Mouse (Mus musculus): ENCODE measurements around the gene Ang. TPM values are rescaled to one million over a fixed set of nuclear protein-coding genes. Genes with fewer than 3 reads are reported as not detected.

The Ang gene
- total and polyA plus RNA-seq, 3 experiments = 0.44 to 2.2 (median 1.2) TPM

- dilution Hi-C loops (cut with MboI; ENCODE audit: extremely low pct_ligation_motif_present, extremely low pct_unique_long_range_greater_than_20kb, low sequenced_read_pairs) = no loop called here
- Histone ChIP-seq H3K27ac (ENCODE audit: insufficient read depth, low read depth) (no peak overlapping the region), H3K4me1 (ENCODE audit: control insufficient read depth in 1 of 2, insufficient read depth in 2 of 2) (peaks cover 0 to 17% of the 10 kb centered on the region in 2 experiments; a peak in 3 of 4 replicates), H3K9ac (ENCODE audit: insufficient read depth, low read depth) (no peak overlapping the region), H3K36me3 (replicated peaks in 1 of 2; ENCODE audit: control insufficient read depth in 1 of 2, insufficient read depth in 1 of 2, low read length in 1 of 2) (no peaks in the 10 kb centered on the region), H3K4me3 (replicated peaks in 1 of 3; ENCODE audit: low read depth in 2 of 3, low read length in 2 of 3, poor library complexity in 1 of 3) (no peak overlapping the region), H3K27me3 (replicated peaks) (no peaks in the 10 kb centered on the region), H3K9me3 (replicated peaks; ENCODE audit: low read length) (no peaks in the 10 kb centered on the region), H3K4me2 (ENCODE audit: insufficient read depth, low read depth, poor library complexity, severe bottlenecking) (no peak overlapping the region), H3K79me2 (replicated peaks; ENCODE audit: control insufficient read depth, extremely low read depth, insufficient read depth, poor library complexity, severe bottlenecking) (no peaks in the 10 kb centered on the region)
- no peak for DNase-seq (ENCODE audit: extremely low read depth)
- TF ChIP-seq NRF1 (IDR thresholded peaks at IDR 0.05; ENCODE audit: low read depth, low read length) (no peak), RCOR1 (conservative IDR thresholded peaks at IDR 0.05; ENCODE audit: low read depth, low read length) (no peak), UBTF (IDR thresholded peaks at IDR 0.05; ENCODE audit: low read depth, low read length) (no peak), POLR2A (IDR thresholded peaks at IDR 0.05; ENCODE audit: low read depth, low read length) (no peak), ZKSCAN1 (IDR thresholded peaks at IDR 0.05; ENCODE audit: borderline replicate concordance, low read depth, low read length) (no peak)
- in situ Hi-C loops (cut with MboI; ENCODE audit: low pct_ligation_motif_present, low pct_unique_long_range_greater_than_20kb, low sequenced_read_pairs) = loop anchor here (5.0 to 10.0 kb wide), 3 partner anchors 38 to 256 kb away; partner anchors contain the start of genes Ccnb1ip1, Parp2, Pip4p1 and Pnp
Observed at GRCm38 (mm10) chr14:51060761-51061160, 30.2 kb upstream of the Ang start.

GRCm38 (mm10) chr14:51068956-51069355 lies 22.0 kb upstream of the Ang start:
- TF ChIP-seq JUND (conservative IDR thresholded peaks at IDR 0.05; ENCODE audit: low read depth, low read length) = no peak
- TF ChIP-seq RAD21 (IDR thresholded peaks at IDR 0.05; ENCODE audit: low read depth, low read length) = no peak
- no peak for TF ChIP-seq GABPA (IDR thresholded peaks at IDR 0.05; ENCODE audit: insufficient replicate concordance, low read depth, low read length)
- TF ChIP-seq SIN3A (IDR thresholded peaks at IDR 0.05; ENCODE audit: low read length) = no peak
- TF ChIP-seq POLR2A (IDR thresholded peaks at IDR 0.05; ENCODE audit: low read depth, low read length) = no peak
- no peak for TF ChIP-seq NRF1 (IDR thresholded peaks at IDR 0.05; ENCODE audit: low read depth, low read length)
- no peak for TF ChIP-seq E2F4 (IDR thresholded peaks at IDR 0.05; ENCODE audit: insufficient replicate concordance, low read depth, low read length)
- no peak for TF ChIP-seq USF2 (conservative IDR thresholded peaks at IDR 0.05; ENCODE audit: low read depth, low read length)
- no peak for TF ChIP-seq EP300 (IDR thresholded peaks at IDR 0.05; ENCODE audit: low read length)
- TF ChIP-seq CTCF (conservative IDR thresholded peaks at IDR 0.05 in 1 of 2, IDR thresholded peaks at IDR 0.05 in 1 of 2; ENCODE audit: low read depth in 2 of 2, low read length in 2 of 2) = no peak
- TF ChIP-seq ELF1 (IDR thresholded peaks at IDR 0.05; ENCODE audit: low read depth, low read length) = no peak
- no peak for TF ChIP-seq SMC3 (IDR thresholded peaks at IDR 0.05; ENCODE audit: low read depth, low read length)
- no peak for TF ChIP-seq TCF12 (IDR thresholded peaks at IDR 0.05; ENCODE audit: low read depth, low read length)
- no peak for TF ChIP-seq MYC (IDR thresholded peaks at IDR 0.05; ENCODE audit: low read depth, low read length)
- no peak for TF ChIP-seq MAFK (IDR thresholded peaks at IDR 0.05; ENCODE audit: insufficient replicate concordance, low read length)
- no peak for TF ChIP-seq ETS1 (conservative IDR thresholded peaks at IDR 0.05; ENCODE audit: low read depth, low read length)
- TF ChIP-seq CHD2 (IDR thresholded peaks at IDR 0.05; ENCODE audit: low read length) = no peak
- TF ChIP-seq IRF4 (IDR thresholded peaks at IDR 0.05; ENCODE audit: low read depth, low read length) = no peak
- TF ChIP-seq TBP (conservative IDR thresholded peaks at IDR 0.05; ENCODE audit: low read depth, low read length) = no peak
- dilution Hi-C loops (cut with MboI; ENCODE audit: extremely low pct_ligation_motif_present, extremely low pct_unique_long_range_greater_than_20kb, low sequenced_read_pairs) = no loop called here
- in situ Hi-C loops (cut with MboI; ENCODE audit: low pct_ligation_motif_present, low pct_unique_long_range_greater_than_20kb, low sequenced_read_pairs) = loop anchor here (10.0 kb wide), 2 partner anchors 134 to 264 kb away; partner anchors contain the start of genes Ccnb1ip1, Parp2, Pip4p1 and Pnp

More at GRCm38 (mm10) chr14:51068956-51069355, 22.0 kb upstream of the Ang start:
- no peak for DNase-seq (ENCODE audit: extremely low read depth)
- Histone ChIP-seq H3K4me2 (ENCODE audit: insufficient read depth, low read depth, poor library complexity, severe bottlenecking) (no peak overlapping the region), H3K4me1 (ENCODE audit: control insufficient read depth in 1 of 2, insufficient read depth in 2 of 2) (peaks cover 5% of the 10 kb centered on the region in 2 experiments; a peak in 2 of 4 replicates), H3K27me3 (replicated peaks) (peaks cover 8% of the 10 kb centered on the region), H3K79me2 (replicated peaks; ENCODE audit: control insufficient read depth, extremely low read depth, insufficient read depth, poor library complexity, severe bottlenecking) (no peaks in the 10 kb centered on the region), H3K36me3 (replicated peaks in 1 of 2; ENCODE audit: control insufficient read depth in 1 of 2, insufficient read depth in 1 of 2, low read length in 1 of 2) (no peaks in the 10 kb centered on the region), H3K4me3 (replicated peaks in 1 of 3; ENCODE audit: low read depth in 2 of 3, low read length in 2 of 3, poor library complexity in 1 of 3) (no peak overlapping the region), H3K9ac (ENCODE audit: insufficient read depth, low read depth) (no peak overlapping the region), H3K27ac (ENCODE audit: insufficient read depth, low read depth) (no peak overlapping the region), H3K9me3 (replicated peaks; ENCODE audit: low read length) (no peaks in the 10 kb centered on the region)

Data from CH12.LX (cell line).